Mouse (Mus musculus): ENCODE measurements around the gene Hs3st3a1. TPM values are rescaled to one million over a fixed set of nuclear protein-coding genes. Genes with fewer than 3 reads are reported as not detected.

Gene Hs3st3a1
- total RNA-seq, 2 experiments from 2014 or later: 0.35 to 0.54 TPM

GRCm38 (mm10) chr11:64544236-64544635 is 109.1 kb downstream of the Hs3st3a1 start:
- intact Hi-C loops (cut with DNase I): no loop called here
- no peak for DNase-seq

GRCm38 (mm10) chr11:64549380-64549779 is 114.2 kb downstream of the Hs3st3a1 start:
- DNase-seq: no peak
- intact Hi-C loops (cut with DNase I): no loop called here

GRCm38 (mm10) chr11:64549955-64550354 is 114.8 kb downstream of the Hs3st3a1 start:
- intact Hi-C loops (cut with DNase I): no loop called here

GRCm38 (mm10) chr11:64558282-64558681 is 123.2 kb downstream of the Hs3st3a1 start:
- intact Hi-C loops (cut with DNase I): no loop called here
- no peak for DNase-seq

More at GRCm38 (mm10) chr11:64549955-64550354, 114.8 kb downstream of the Hs3st3a1 start:
- no peak for DNase-seq

- no peak for DNase-seq
Measured at GRCm38 (mm10) chr11:64559388-64559787, 124.3 kb downstream of the Hs3st3a1 start.

GRCm38 (mm10) chr11:64560471-64560870 is 125.3 kb downstream of the Hs3st3a1 start:
- DNase-seq: no peak

More at GRCm38 (mm10) chr11:64559388-64559787, 124.3 kb downstream of the Hs3st3a1 start:
- intact Hi-C loops (cut with DNase I): no loop called here

GRCm38 (mm10) chr11:64562771-64563170 is 127.6 kb downstream of the Hs3st3a1 start:
- no peak for DNase-seq
- intact Hi-C loops (cut with DNase I): no loop called here

More at GRCm38 (mm10) chr11:64560471-64560870, 125.3 kb downstream of the Hs3st3a1 start:
- intact Hi-C loops (cut with DNase I): no loop called here

Other genes starting within 250 kb of the Hs3st3a1 start
- gene F930015N05Rik, start 1.3 kb downstream of the Hs3st3a1 start, total RNA-seq (2021): not detected

Measured in gastrocnemius, postnatal 36 days (tissue).